Mouse (Mus musculus): ENCODE measurements around the gene Atp5d. TPM values are rescaled to one million over a fixed set of nuclear protein-coding genes. Genes with fewer than 3 reads are reported as not detected.

Gene Atp5d
- 100 to 1,000 TPM; 349 to 389 TPM for polyA plus RNA-seq (2017; shearing (Covaris generic))

DNA sequence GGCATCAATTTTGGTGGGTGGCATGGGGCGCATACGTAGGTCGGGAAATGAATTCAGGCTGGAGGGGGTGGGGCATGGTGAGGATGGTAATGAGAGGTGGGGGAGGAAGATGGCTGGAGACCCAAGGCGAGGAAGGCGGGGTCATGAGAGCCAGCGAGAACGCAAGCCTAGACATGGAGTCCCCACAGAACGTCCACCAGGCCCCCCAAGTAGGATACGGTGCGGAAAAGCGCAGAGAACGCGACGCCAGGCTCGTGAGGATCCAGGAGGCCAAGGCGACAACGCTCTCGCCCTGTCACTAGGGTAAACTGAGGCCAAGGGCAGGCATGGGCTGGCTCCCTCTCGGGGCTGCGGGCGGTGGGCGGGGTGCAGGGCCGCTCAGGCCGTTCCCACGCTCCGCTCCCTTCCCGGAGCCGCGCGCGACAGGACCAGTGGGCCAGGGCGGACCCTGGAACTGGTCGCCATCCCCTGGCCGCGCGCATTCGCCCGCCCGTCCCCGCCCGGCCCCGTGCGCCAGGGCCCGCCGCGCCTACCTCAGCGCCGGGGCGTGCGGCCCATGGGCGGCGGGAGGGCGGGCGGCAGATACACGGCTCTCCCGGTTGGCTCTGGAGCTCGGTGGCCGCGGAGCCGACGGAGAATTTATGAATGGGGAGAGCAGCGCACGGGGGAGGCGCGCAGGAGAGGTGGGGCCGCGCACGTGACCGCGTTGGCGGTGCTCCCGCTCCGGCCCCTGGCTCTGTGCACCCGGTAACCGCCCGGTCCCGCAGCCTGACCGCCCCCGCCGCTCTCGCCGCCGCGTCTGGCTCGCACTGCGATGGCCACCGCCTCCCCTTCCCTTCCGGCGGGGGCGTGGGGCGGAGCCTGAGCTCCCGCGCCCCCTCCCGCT is at the start of gene Atp5d:
Gene Atp5d (plus strand): TSS at position 80 of the 886 bp plus-strand sequence.

DNA sequence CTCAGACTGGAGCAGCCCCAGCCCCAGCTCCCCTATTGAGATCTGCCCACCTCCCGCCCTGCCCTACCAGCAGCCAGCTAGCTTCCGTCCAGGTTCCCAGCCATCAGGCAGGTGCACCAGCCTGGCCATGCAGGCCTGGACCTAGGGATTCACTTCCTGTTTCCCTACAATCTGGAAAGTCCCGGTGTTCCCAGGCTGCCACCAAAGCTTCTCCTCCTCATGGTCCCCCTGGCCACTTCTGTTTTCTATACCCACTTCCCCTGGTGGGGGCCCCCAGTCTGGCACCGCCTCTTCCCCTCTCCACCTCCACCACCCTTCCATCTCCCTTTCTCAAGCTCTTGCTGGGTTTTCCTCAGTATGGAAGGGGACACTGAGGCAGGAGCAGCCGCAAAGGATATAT is 33.0 kb upstream of the Atp5d start, which contains the start of gene Sbno2:
Gene Sbno2 (minus strand): TSS at position 112 of the 400 bp plus-strand sequence.

DNA sequence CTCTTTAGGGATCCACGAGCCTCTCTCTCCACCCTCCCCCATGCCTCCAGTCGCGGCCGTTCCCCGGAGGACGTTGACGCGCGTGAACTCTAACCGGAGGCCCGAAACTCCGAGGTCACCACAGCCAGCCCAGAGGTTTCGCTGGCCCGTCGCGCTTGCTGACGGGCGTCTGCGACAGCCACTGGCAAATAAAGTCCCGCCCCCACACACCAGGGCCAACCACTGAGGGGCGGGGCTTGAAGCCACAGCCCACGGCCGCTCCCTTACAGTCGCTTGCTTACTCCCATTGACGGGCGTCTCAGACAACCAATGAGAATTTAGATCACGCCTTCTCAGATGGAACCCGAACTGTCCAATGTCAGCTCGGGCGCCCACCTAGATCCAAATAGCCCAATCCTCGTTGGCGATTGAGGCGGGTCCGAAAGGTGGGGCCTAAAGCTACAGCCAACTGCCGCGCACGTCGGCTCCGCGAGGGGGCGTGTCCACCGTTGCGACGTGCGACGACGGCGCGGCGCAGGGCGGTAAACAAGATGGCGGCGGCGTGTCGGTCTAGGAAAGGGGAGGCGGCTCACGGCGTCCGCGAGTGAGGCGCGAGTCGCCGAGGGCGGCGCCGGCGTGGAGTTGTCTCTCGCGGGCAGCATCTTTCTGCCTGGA is 23.0 kb upstream of the Atp5d start, which contains the start of gene Stk11:
Gene Stk11 (plus strand): TSS at position 514 of the 654 bp plus-strand sequence.

DNA sequence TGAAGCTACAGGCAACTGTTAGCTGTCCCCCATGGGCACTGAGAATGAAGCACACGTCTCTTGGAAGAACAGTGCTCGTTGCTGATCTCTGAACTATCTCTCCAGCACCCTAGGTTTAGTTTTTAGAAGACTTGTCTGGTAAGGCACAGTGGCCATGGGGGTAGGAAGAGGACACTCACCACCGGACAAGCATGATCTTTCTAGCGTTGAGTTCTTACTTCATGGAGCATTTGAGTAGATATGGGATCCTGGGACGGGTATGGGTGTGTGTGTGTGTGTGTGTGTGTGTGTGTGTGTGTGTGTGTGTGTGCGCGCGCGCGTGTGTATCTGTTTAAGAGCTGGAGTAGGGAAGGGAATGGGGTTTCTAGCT is 2.2 kb downstream of the Atp5d start, which contains the start of gene Cbarp:
Gene Cbarp (minus strand): TSS at position 170 of the 370 bp plus-strand sequence.

DNA sequence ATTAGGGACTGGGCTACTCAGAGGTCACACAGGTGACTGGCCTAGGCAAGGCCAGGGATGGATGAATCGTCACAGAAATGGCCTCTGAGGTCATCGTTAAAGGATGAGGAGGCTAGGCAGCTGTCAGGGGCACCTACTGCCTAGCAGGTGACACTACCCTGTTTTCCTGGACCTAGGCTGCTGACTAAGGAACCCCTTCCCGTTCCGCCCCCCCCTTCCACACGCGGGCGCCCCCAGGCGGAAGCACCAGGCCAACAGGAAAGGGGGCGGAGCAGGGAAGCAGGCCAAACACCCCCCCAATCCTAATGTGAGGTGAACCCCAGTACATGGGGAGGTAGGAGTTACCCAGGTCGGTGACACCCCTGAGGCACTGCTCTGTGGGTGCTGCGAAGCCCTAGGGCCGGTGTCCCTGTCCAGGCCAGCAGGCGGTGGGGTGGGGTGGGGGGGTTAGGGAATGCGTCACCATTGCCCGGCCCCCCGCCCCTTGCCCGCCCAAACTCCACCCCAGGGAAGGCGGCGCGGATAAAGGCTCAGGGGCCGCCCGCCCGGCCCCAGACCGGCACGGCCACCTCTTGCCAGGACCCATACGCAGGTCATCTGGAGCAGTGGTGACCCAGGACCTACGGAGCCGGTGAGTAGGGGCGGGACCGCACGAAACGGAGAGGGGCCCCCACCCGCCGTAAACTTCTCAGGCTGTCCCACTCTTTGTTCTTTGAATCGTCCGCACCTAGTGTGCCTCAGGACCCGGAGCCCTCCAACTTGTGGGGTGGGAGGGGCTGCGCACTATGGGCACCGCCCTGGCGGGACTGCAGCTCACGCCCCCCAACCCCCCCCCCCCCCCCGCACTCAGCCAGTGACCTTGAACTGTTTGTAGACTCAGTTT is 9.5 kb downstream of the Atp5d start, which contains the start of gene Midn:
Gene Midn (plus strand): TSS at position 554 of the 883 bp plus-strand sequence.

DNA sequence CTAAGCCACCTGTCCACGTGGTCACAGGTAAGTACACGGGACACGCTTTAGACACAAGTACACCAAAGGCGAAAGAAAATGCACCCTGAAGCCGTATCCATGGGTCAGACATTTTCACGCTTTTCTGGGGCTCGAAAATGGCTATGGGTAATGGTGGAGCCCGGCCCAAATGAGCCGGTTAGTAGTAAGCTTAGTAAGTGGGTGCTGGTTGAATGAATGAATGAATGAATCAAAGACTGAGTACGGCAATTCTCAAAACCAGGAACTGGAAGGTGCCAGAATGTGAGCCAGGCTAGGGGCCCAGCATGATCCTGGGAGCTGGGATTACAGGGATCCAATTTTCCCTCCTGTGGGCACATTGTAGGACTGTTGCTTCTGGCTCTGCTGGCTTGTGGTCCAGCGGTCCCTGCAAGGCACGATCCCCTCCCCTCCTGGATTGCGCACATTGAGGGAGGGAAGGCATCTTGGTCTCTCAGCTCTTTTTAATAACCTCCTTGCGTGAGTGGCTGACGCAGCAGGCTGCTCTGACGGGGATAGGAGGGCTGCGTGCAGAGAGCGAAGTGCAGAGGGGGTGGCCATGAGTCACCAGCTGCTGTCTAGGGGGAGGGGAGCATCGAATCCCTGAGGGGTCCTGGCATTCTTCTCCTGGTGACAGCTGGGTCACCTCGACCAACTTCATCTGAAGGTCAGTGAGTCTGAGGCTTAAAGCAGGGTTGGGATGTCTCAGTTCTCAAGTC is 27.1 kb downstream of the Atp5d start, which contains the start of gene Cirbp:
Gene Cirbp (plus strand): TSS at position 594 of the 737 bp plus-strand sequence.

DNA sequence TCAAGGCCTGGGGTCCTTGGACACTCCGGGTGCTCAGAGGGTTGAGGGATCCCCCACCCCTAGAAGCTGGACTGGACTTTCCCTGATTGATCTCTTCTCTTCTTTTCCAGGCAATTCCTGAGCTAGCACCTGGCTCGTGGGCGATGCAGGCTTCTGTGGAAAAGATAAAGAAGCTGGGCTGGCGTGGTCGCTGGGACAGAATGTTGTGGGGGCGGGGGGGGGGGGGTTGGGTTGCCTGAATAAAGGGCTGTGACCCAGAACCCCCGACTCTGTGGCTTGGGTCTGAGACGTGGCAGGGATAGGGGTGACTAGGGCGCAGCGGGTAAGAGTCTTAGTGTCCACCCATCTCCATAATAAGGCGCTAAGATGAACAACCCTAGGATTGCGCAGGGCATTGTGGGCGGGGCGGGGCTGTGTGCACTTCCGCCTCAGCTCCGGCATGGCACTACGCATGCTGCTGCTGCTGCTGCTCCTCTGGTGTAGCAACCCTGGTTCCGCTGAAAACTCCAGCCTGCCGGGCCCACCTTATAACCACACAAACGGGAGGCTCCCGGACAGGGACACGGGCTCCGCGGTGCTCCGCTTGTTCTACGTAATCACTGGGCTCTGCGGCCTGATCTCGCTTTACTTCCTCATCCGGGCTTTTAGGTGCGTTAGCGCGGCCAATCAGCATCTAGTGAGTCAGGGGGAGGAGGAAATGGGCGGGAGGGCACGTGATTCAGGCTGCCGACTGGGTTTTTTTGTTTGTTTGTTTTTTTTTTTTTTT is 34.3 kb downstream of the Atp5d start, which contains the start of gene 1600002K03Rik:
Gene 1600002K03Rik (plus strand): TSS at position 418 of the 766 bp plus-strand sequence.

DNA sequence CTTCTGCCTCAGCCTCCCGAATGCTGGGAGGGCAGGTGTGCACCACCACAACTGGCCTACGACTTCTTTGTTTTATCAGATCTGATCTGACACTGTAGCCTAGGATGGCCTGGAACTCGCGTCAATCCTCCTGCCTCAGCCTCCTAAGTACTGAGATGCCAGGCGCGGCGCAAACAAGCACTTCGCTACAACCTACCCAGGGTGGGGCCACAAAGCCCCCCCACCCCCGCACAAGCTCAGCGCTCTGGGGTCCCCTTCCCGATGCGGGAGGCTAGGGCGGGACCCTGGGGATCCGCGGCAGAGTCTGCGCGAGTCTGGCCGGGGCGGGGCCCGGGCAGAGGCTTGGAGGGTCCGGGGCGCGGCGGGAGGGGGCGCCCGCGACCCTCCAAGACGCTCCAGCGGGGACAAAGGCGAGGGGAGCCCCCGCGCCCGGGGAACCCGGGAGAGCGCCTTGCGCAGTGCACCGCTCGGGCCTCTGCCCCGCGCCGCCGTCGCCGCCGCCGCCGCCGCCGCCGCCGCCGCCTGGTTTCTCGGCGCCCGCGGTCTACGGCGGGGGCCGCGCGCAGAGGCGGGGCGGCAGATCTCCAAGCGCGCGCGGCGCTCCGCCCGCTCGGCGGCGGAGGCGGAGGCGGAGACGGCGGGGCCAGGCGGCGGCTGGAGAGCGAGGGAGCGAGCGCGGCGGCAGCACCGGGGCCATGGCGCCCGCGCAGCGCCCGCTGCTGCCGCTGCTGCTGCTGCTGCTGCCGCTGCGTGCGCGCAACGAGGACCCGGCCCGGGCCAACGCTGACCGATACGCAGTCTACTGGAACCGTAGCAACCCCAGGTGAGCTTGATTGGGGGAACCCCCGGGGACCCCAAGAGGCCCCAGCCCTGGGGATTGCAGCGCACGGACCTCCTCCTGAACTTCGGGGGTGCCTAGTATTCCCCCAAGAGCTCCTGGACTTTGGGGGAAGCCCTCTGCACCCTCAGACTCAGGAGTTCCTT is 40.9 kb downstream of the Atp5d start, which contains the start of gene Efna2:
Gene Efna2 (plus strand): TSS at position 415 of the 984 bp plus-strand sequence.

Other genes with a start within 250 kb of the Atp5d start
- not detected for gene Cfd, start 247.8 kb upstream of the Atp5d start, polyA plus RNA-seq (2017; shearing (Covaris generic))
- gene Med16, start 229.7 kb upstream of the Atp5d start, polyA plus RNA-seq (2017; shearing (Covaris generic)), result 10 to 100 TPM; 30.5 to 30.7 TPM
- gene Gm26602, start 227.8 kb upstream of the Atp5d start, polyA plus RNA-seq (2017; shearing (Covaris generic)), result 10 to 100 TPM; 10.9 to 15.4 TPM
- under 1 TPM; 0.09 to 0.57 TPM for gene Kiss1r, start 221.7 kb upstream of the Atp5d start, polyA plus RNA-seq (2017; shearing (Covaris generic))
- 100 to 1,000 TPM; 160 to 181 TPM for gene R3hdm4, start 217.4 kb upstream of the Atp5d start, polyA plus RNA-seq (2017; shearing (Covaris generic))
- 1 to 10 TPM; 6.9 to 8.9 TPM for gene Arid3a, start 211.6 kb upstream of the Atp5d start, polyA plus RNA-seq (2017; shearing (Covaris generic))
- gene Wdr18, start 178.5 kb upstream of the Atp5d start, polyA plus RNA-seq (2017; shearing (Covaris generic)), result 10 to 100 TPM; 63.3 to 64.9 TPM
- under 1 TPM; 0.10 to 0.83 TPM for gene Grin3b, start 167.9 kb upstream of the Atp5d start, polyA plus RNA-seq (2017; shearing (Covaris generic))
- gene Tmem259, start 154.3 kb upstream of the Atp5d start, polyA plus RNA-seq (2017; shearing (Covaris generic)), result 10 to 100 TPM; 22.6 to 30.0 TPM
- gene Cnn2, start 150.0 kb upstream of the Atp5d start, polyA plus RNA-seq (2017; shearing (Covaris generic)), result 100 to 1,000 TPM; 843 to 967 TPM
- 10 to 100 TPM; 49.6 to 55.9 TPM for gene Abca7, start 142.1 kb upstream of the Atp5d start, polyA plus RNA-seq (2017; shearing (Covaris generic))
- gene Arhgap45, start 122.0 kb upstream of the Atp5d start, polyA plus RNA-seq (2017; shearing (Covaris generic)), result 100 to 1,000 TPM; 728 to 884 TPM
- gene Polr2e, start 98.8 kb upstream of the Atp5d start, polyA plus RNA-seq (2017; shearing (Covaris generic)), result 100 to 1,000 TPM; 196 TPM
- 100 to 1,000 TPM; 386 to 437 TPM for gene Gpx4, start 91.5 kb upstream of the Atp5d start, polyA plus RNA-seq (2017; shearing (Covaris generic))
- gene Sbno2, start 33.1 kb upstream of the Atp5d start, polyA plus RNA-seq (2017; shearing (Covaris generic)), result 10 to 100 TPM; 60.6 to 60.7 TPM
- 10 to 100 TPM; 27.4 to 49.1 TPM for gene Stk11, start 22.8 kb upstream of the Atp5d start, polyA plus RNA-seq (2017; shearing (Covaris generic))
- gene Cbarp, start 2.2 kb downstream of the Atp5d start, polyA plus RNA-seq (2017; shearing (Covaris generic)), result 1 to 10 TPM; 2.3 to 2.4 TPM
- gene Midn, start 9.6 kb downstream of the Atp5d start, polyA plus RNA-seq (2017; shearing (Covaris generic)), result 1 to 10 TPM; 5.0 to 9.6 TPM
- 100 to 1,000 TPM; 177 to 200 TPM for gene Cirbp, start 27.4 kb downstream of the Atp5d start, polyA plus RNA-seq (2017; shearing (Covaris generic))
- gene 1600002K03Rik, start 34.3 kb downstream of the Atp5d start, polyA plus RNA-seq (2017; shearing (Covaris generic)), result 10 to 100 TPM; 21.4 to 25.0 TPM
- gene Efna2, start 40.9 kb downstream of the Atp5d start, polyA plus RNA-seq (2017; shearing (Covaris generic)), result under 1 TPM; 0.27 to 0.99 TPM
- gene Mum1, start 87.8 kb downstream of the Atp5d start, polyA plus RNA-seq (2017; shearing (Covaris generic)), result 100 to 1,000 TPM; 117 to 134 TPM
- 100 to 1,000 TPM; 244 to 267 TPM for gene Ndufs7, start 110.5 kb downstream of the Atp5d start, polyA plus RNA-seq (2017; shearing (Covaris generic))
- under 1 TPM in 1 of 2 experiments, not detected in 1; 0.99 TPM for gene Gamt, start 122.4 kb downstream of the Atp5d start, polyA plus RNA-seq (2017; shearing (Covaris generic))
- gene Dazap1, start 122.9 kb downstream of the Atp5d start, polyA plus RNA-seq (2017; shearing (Covaris generic)), result 10 to 100 TPM; 78.7 to 80.6 TPM
- gene Rps15, start 153.8 kb downstream of the Atp5d start, polyA plus RNA-seq (2017; shearing (Covaris generic)), result 100 to 1,000 TPM; 686 to 721 TPM
- under 1 TPM; 0.14 to 0.56 TPM for gene Apc2, start 157.3 kb downstream of the Atp5d start, polyA plus RNA-seq (2017; shearing (Covaris generic))
- 10 to 100 TPM; 67.3 to 70.0 TPM for gene 2310011J03Rik, start 181.9 kb downstream of the Atp5d start, polyA plus RNA-seq (2017; shearing (Covaris generic))
- 10 to 100 TPM; 20.4 to 20.8 TPM for gene Pcsk4, start 190.9 kb downstream of the Atp5d start, polyA plus RNA-seq (2017; shearing (Covaris generic))
- gene Reep6, start 191.3 kb downstream of the Atp5d start, polyA plus RNA-seq (2017; shearing (Covaris generic)), result 1 to 10 TPM in 1 of 2 experiments, under 1 TPM in 1; 0.18 to 1.7 TPM
- under 1 TPM; 0.46 to 0.95 TPM for gene Adamtsl5, start 209.8 kb downstream of the Atp5d start, polyA plus RNA-seq (2017; shearing (Covaris generic))
- not detected for gene Plk5, start 217.8 kb downstream of the Atp5d start, polyA plus RNA-seq (2017; shearing (Covaris generic))
- gene Mex3d, start 249.0 kb downstream of the Atp5d start, polyA plus RNA-seq (2017; shearing (Covaris generic)), result 1 to 10 TPM; 6.6 to 7.5 TPM

All from inflammation-experienced regulatory T-cells (primary cell).